Mouse (Mus musculus) small intestine, adult 2 months (tissue): ENCODE results near the gene Chrna9.

ENCODE experiments used
- CTCF ChIP-seq: fragments of 200-500 bp; IDR thresholded peaks from 2 replicates; pipeline ENCODE4 v1.5.1; 2012; ENCODE audit warnings: low read depth, mild to moderate bottlenecking, control low read depth, inconsistent platforms, low read length, moderate library complexity, mixed read lengths; ENCODE audit not compliant: insufficient replicate concordance, insufficient read length; ENCODE audit errors: extremely low read depth
- POLR2A ChIP-seq: fragments of 200-500 bp; IDR thresholded peaks from 2 replicates; pipeline ENCODE4 v1.6.1; 2012; ENCODE audit warnings: low read depth, mild to moderate bottlenecking, control low read depth, inconsistent platforms, low read length, moderate library complexity

- TF ChIP-seq POLR2A: no peak
- TF ChIP-seq CTCF: no peak
Observed at GRCm38 (mm10) chr5:65885699-65886443, 48.9 kb upstream of the Chrna9 start.
